Mouse (Mus musculus) spleen, adult 2 months (tissue): ENCODE measurements around the gene Rpl36. TPM values are rescaled to one million over a fixed set of nuclear protein-coding genes. Genes with fewer than 3 reads are reported as not detected.

ENCODE experiments used
- DNase-seq, 2 experiments: peaks; one replicate each; pipeline versions ENCODE4 v3.0.0 to v3.0.0-alpha.2; 2012 to 2021; ENCODE audit warnings: low spot score in 2 of 2, low read depth in 1 of 2
- H3K27ac ChIP-seq: fragments of 200-500 bp; 2 replicates; pipeline ENCODE4 v1.5.1; 2012; ENCODE audit warnings: low read length, inconsistent platforms; ENCODE audit not compliant: insufficient read depth
- H3K27me3 ChIP-seq: fragments of 200-500 bp; 2 replicates; pipeline ENCODE4 v1.6.1; 2012; ENCODE audit warnings: mild to moderate bottlenecking, moderate library complexity, low read length, inconsistent platforms; ENCODE audit not compliant: control insufficient read depth, insufficient read depth
- H3K36me3 ChIP-seq: fragments of 200-500 bp; 2 replicates; pipeline ENCODE4 v1.6.1; 2012; ENCODE audit warnings: mild to moderate bottlenecking, low read length, inconsistent platforms; ENCODE audit not compliant: control insufficient read depth, insufficient read depth
- H3K4me1 ChIP-seq: fragments of 200-500 bp; 2 replicates; pipeline ENCODE4 v1.6.1; 2011; ENCODE audit warnings: inconsistent platforms; ENCODE audit not compliant: control insufficient read depth, insufficient read depth, insufficient read length
- H3K4me3 ChIP-seq: fragments of 200-500 bp; 2 replicates; pipeline ENCODE4 v1.5.1; 2011; ENCODE audit warnings: mild to moderate bottlenecking, inconsistent platforms; ENCODE audit not compliant: insufficient read depth, insufficient read length; ENCODE audit errors: extremely low read depth
- CTCF ChIP-seq: fragments of 200-500 bp; IDR thresholded peaks from 2 replicates; pipeline ENCODE4 v1.5.1; 2011; ENCODE audit warnings: mild to moderate bottlenecking, inconsistent platforms; ENCODE audit not compliant: insufficient read depth, insufficient read length, insufficient replicate concordance; ENCODE audit errors: extremely low read depth
- POLR2A ChIP-seq: fragments of 200-500 bp; IDR thresholded peaks from 2 replicates; pipeline ENCODE4 v1.6.1; 2011; ENCODE audit warnings: low read depth, low read length, inconsistent platforms
- WGBS: fragments of 180-500 bp; shearing (Covaris S2); methylation state at CpG from one replicate; pipeline ENCODE4 v1.1.7; 2018; 5-methylcytosine and 5-hydroxymethylcytosine counted together
- polyA plus RNA-seq: library from polyadenylated mRNA; depleted of rRNA; stranded (reverse); fragments of >200 nt; gene quantifications from 2 replicates; pipeline ENCODE4 v1.2.3, GENCODE M21; 2012; rRNA removed

Rpl36 gene
- 2,050 and 3,346 TPM in 2 replicates for polyA plus RNA-seq

DNA sequence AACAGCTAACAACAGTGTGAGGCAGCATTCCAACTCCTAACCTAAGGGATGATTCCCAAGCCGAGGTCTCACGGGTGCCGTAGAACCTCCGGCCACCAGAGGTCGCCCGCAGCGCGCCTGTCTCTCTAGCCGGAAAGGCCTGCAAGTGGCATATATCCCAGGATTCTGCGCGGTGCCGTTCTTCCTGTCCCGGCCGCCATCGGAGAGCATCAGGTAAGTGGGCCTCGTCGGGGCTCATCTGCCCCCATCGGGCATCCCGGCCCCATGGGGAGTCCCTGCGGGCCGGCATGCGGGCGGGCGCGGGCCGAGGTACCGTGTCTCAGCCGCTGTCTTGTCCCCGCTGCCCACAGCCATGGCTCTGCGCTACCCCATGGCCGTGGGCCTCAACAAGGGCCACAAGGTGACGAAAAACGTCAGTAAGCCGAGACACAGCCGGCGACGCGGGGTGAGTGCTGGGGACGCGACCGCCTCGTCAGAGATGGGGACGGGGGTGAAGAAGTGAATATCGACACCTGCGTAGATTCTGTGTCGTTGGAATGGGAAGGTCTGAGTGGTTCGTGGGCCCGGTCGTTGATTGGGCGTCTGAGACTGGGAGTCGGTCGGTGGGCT is at the start of gene Rpl36:
Gene Rpl36 (plus strand): TSS at position 181 of the 609 bp plus-strand sequence.
- WGBS, result under 1% methylated on average over 52 of the region's 52 CpGs
- DNase-seq, result peak; percentile 79 to 89
- H3K4me3 ChIP-seq, result peak within 1 kb of the TSS; percentile 70
- H3K27me3 ChIP-seq, result no peaks in the 10 kb centered on the region
- TF ChIP-seq POLR2A (peak; percentile 72), CTCF (peak; percentile 96)
- peak within 1 kb of the TSS; percentile 74 for H3K27ac ChIP-seq
- H3K4me1 ChIP-seq, result peaks cover 14% of the 10 kb centered on the region; the same call in 1 of the 2 replicates
- peaks cover 27% of the 10 kb centered on the region for H3K36me3 ChIP-seq

DNA sequence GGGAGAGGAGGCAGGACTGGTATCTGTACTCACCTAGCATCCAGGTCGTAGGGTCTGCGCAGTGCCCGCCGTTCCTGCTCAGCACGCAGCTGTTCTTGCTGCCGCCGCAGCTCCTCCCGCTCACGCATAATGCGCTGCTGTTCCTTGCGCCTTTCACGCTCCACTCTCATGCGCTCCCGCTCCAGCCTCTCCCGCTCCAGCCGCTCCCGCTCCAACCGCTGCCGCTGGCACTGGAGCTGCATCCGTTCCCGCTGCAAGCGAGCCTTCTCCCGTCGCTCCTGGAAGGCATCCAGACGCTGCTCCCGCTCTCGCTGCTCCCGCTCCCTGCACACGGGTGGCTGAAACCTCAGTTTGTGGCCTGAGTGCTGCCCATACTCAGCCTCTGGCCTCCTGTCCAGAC is 46.9 kb upstream of the Rpl36 start:
- H3K27me3 ChIP-seq, result no peaks in the 10 kb centered on the region
- no peak for DNase-seq
- TF ChIP-seq POLR2A (no peak), CTCF (no peak)
- no peak overlapping the region for H3K4me3 ChIP-seq
- WGBS, result 98% methylated on average over 28 of the region's 29 CpGs
- H3K4me1 ChIP-seq, result no peaks in the 10 kb centered on the region
- peaks cover 85% of the 10 kb centered on the region for H3K36me3 ChIP-seq
- no peak overlapping the region for H3K27ac ChIP-seq

DNA sequence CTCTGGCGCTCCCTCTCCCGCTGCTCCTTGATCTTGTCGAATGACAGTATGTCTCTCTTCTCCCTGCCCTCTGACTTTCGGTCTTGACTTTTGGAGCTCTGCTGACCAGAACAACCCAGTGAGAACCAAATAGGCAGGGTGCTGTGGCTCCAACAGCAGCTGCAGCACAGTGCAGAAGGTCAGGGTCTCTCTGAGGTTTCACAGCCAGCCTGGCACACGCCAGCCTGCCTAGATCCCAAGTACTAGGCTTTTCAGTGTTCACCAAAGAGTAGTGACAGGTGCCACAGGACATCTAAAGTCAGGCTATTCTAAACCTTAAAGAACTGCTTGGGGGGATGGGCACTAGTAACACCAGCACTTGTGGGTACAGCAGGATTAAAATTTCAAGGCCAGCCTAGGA is 46.3 kb upstream of the Rpl36 start:
- Histone ChIP-seq H3K27ac (no peak overlapping the region), H3K4me1 (no peaks in the 10 kb centered on the region), H3K36me3 (peaks cover 80% of the 10 kb centered on the region), H3K4me3 (no peak overlapping the region), H3K27me3 (no peaks in the 10 kb centered on the region)
- DNase-seq, result no peak
- WGBS, result 98% methylated on average over 5 of the region's 5 CpGs
- TF ChIP-seq CTCF (no peak), POLR2A (no peak)

DNA sequence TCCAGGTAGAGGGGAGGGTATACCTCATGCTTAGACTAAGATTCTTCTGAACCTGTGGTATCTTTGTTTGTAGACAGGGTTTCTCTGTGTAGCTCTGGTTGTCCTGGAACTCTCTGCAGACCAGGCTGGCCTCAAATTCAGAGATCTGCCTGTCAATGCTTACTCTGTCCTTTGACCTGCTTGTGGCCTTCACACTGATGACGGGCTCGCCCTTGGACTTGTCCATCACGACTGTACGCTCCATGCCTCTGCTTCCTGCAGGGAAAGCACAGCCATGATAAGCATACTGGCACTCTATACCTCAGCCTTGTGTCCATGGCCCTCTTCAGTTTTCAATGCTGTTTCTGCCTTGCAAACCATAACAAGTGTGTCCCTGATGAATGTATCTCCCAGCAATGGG is 45.8 kb upstream of the Rpl36 start:
- H3K36me3 ChIP-seq, result peaks cover 77% of the 10 kb centered on the region
- no peak overlapping the region for H3K4me3 ChIP-seq
- H3K27ac ChIP-seq, result no peak overlapping the region
- WGBS, result 97% methylated on average over 4 of the region's 4 CpGs
- TF ChIP-seq CTCF (no peak), POLR2A (no peak)
- no peaks in the 10 kb centered on the region for H3K4me1 ChIP-seq
- no peak for DNase-seq
- H3K27me3 ChIP-seq, result no peaks in the 10 kb centered on the region

DNA sequence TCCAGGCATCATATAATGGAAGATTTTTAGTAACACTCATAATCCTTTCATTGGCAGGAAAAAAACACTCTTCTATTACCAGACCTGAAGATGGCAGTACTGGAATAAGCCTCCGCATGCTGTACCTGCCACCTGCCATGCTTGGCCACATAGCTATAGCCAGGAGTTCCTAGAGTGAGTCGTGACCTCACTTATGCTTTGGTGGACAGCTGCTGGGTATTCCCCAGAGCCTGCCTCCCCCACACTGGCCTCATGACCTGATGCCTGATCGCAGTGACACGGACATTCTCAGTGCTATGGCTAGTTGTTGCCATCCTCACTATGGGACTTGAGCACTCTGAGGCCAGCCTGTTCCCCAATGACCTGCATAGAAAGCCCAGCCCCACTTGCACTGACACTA is 42.9 kb upstream of the Rpl36 start:
- Histone ChIP-seq H3K4me1 (no peaks in the 10 kb centered on the region), H3K27ac (no peak overlapping the region), H3K36me3 (peaks cover 67% of the 10 kb centered on the region), H3K27me3 (no peaks in the 10 kb centered on the region), H3K4me3 (no peak overlapping the region)
- no peak for DNase-seq
- WGBS, result 94% methylated on average over 4 of the region's 4 CpGs
- TF ChIP-seq CTCF (no peak), POLR2A (no peak)

DNA sequence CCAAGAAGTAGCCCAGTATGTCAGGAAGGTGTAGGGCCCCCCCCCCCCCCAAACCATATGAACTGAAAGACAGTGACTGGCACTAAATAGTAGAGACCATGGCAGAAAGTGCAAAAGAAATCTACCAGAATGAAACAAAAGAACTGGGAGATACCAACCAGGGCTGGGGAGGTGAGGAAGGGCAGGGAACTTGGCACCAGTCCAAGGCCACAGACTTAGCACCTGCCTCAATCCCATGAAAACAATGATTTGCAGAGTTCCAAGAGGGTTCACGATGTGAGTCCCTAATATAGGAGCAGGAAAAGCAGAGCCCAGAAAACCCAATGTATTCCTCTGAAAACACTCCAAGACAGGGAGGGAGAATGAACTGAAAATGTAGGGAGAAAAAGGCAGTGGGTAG is 41.1 kb upstream of the Rpl36 start:
- Histone ChIP-seq H3K4me1 (no peaks in the 10 kb centered on the region), H3K36me3 (peaks cover 61% of the 10 kb centered on the region), H3K4me3 (no peak overlapping the region), H3K27ac (no peak overlapping the region), H3K27me3 (no peaks in the 10 kb centered on the region)
- WGBS, result 87% methylated on average over 1 of the region's 1 CpGs
- DNase-seq, result no peak
- TF ChIP-seq CTCF (no peak), POLR2A (no peak)

DNA sequence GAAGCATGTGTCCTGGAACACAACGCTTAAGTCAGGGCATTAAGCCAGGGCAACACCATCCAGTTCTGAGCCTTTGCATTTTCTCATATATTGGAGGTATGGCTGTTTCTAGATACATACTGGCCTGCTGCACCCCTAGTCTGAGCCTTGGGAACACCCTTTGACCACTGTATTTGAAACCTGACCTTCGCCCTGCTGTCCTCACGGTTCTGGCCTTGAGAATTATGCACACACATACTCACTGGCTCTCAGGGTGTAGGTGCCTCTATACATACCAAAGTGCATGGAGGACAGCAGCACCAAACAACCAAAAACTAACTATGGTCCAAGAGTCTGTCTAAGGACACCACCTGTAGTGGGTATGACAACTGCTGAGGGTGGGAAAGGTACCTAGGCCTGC is 40.3 kb upstream of the Rpl36 start:
- WGBS, result 96% methylated on average over 3 of the region's 3 CpGs
- no peak overlapping the region for H3K27ac ChIP-seq
- H3K4me3 ChIP-seq, result no peak overlapping the region
- DNase-seq, result no peak
- peaks cover 62% of the 10 kb centered on the region for H3K36me3 ChIP-seq
- no peaks in the 10 kb centered on the region for H3K27me3 ChIP-seq
- no peaks in the 10 kb centered on the region for H3K4me1 ChIP-seq
- TF ChIP-seq CTCF, result no peak
- TF ChIP-seq POLR2A, result no peak

DNA sequence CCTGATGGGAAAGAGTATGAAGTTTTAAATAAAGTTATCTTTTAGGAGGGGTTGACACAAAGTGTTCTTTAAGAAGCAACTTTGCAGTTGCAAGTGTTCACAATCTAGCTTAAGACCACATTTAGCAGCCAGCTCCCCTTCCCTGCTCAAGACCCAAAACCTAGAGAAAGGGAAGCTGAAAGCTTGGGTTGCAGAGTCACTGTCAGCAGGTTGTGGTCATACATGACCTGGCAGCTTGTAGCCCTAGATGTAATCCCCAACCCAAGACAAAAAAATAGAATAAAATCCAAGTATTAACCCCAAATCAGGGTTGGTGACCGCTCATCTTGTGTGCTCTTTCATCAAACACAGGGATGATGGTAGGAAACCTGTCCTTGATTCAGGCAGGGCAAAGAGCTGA is 30.1 kb upstream of the Rpl36 start:
- no peaks in the 10 kb centered on the region for H3K27me3 ChIP-seq
- no peak for DNase-seq
- peaks cover 36% of the 10 kb centered on the region for H3K36me3 ChIP-seq
- WGBS, result 63% methylated on average over 1 of the region's 1 CpGs
- peak overlapping the region; percentile 82; the same call in 1 of the 2 replicates for H3K4me3 ChIP-seq
- no peak overlapping the region for H3K27ac ChIP-seq
- no peak for TF ChIP-seq POLR2A
- no peak for TF ChIP-seq CTCF
- H3K4me1 ChIP-seq, result peaks cover 19% of the 10 kb centered on the region
